Mouse (Mus musculus): ENCODE results near the gene Inpp4a.

Inpp4a gene

GRCm38 (mm10) chr1:37323208-37323607, 23.5 kb downstream of the Inpp4a start:
- DNase-seq (ENCODE audit: low spot score): no peak

- no peak for DNase-seq (ENCODE audit: low spot score)
These were observed 24.9 kb downstream of the Inpp4a start for GRCm38 (mm10) chr1:37324569-37324968.

GRCm38 (mm10) chr1:37327311-37327710, 27.6 kb downstream of the Inpp4a start:
- no peak for DNase-seq (ENCODE audit: low spot score)

GRCm38 (mm10) chr1:37329132-37329531, 29.5 kb downstream of the Inpp4a start:
- no peak for DNase-seq (ENCODE audit: low spot score)

GRCm38 (mm10) chr1:37329831-37330230, 30.2 kb downstream of the Inpp4a start:
- no peak for DNase-seq (ENCODE audit: low spot score)

GRCm38 (mm10) chr1:37332756-37333155, 33.1 kb downstream of the Inpp4a start:
- DNase-seq (ENCODE audit: low spot score): no peak

GRCm38 (mm10) chr1:37333741-37334440, 34.2 kb downstream of the Inpp4a start:
- no peak for DNase-seq (ENCODE audit: low spot score)

GRCm38 (mm10) chr1:37336022-37336421, 36.4 kb downstream of the Inpp4a start:
- DNase-seq (ENCODE audit: low spot score): no peak

- DNase-seq (ENCODE audit: low spot score): no peak
These were observed 37.1 kb downstream of the Inpp4a start for GRCm38 (mm10) chr1:37336794-37337193.

GRCm38 (mm10) chr1:37337273-37337672, 37.6 kb downstream of the Inpp4a start:
- DNase-seq (ENCODE audit: low spot score): no peak

GRCm38 (mm10) chr1:37339144-37339543, 39.5 kb downstream of the Inpp4a start:
- DNase-seq (ENCODE audit: low spot score): no peak

- DNase-seq (ENCODE audit: low spot score): no peak
These were observed 41.7 kb downstream of the Inpp4a start for GRCm38 (mm10) chr1:37341347-37341746.

GRCm38 (mm10) chr1:37341914-37342313, 42.2 kb downstream of the Inpp4a start:
- DNase-seq (ENCODE audit: low spot score): no peak

- DNase-seq (ENCODE audit: low spot score): no peak
These were observed 42.9 kb downstream of the Inpp4a start for GRCm38 (mm10) chr1:37342524-37342923.

- no peak for DNase-seq (ENCODE audit: low spot score)
These were observed 43.6 kb downstream of the Inpp4a start for GRCm38 (mm10) chr1:37343265-37343664.

GRCm38 (mm10) chr1:37344223-37344916, 44.7 kb downstream of the Inpp4a start:
- no peak for DNase-seq (ENCODE audit: low spot score)

GRCm38 (mm10) chr1:37347361-37348080, 47.9 kb downstream of the Inpp4a start:
- DNase-seq (ENCODE audit: low spot score): no peak

- DNase-seq (ENCODE audit: low spot score): peak; percentile 65
These were observed 51.4 kb downstream of the Inpp4a start for GRCm38 (mm10) chr1:37350886-37351651.

- no peak for DNase-seq (ENCODE audit: low spot score)
These were observed 52.3 kb downstream of the Inpp4a start for GRCm38 (mm10) chr1:37351961-37352360.

GRCm38 (mm10) chr1:37353456-37353855, 53.8 kb downstream of the Inpp4a start:
- no peak for DNase-seq (ENCODE audit: low spot score)

GRCm38 (mm10) chr1:37355492-37355891, 55.8 kb downstream of the Inpp4a start:
- DNase-seq (ENCODE audit: low spot score): no peak

GRCm38 (mm10) chr1:37356305-37356704, 56.6 kb downstream of the Inpp4a start:
- DNase-seq (ENCODE audit: low spot score): no peak
